Mouse (Mus musculus) intestine, postnatal 0 days (tissue): ENCODE measurements around the gene Tgfb1. TPM values are rescaled to one million over a fixed set of nuclear protein-coding genes. Genes with fewer than 3 reads are reported as not detected.

Source experiments
- ATAC-seq: fragments of 200-750 bp; cut with Nextera tagmentation; 2 replicates; pipeline ENCODE4 v1.8.0; 2017; ENCODE audit warnings: mild to moderate bottlenecking, moderate TSS enrichment, moderate library complexity
- H3K27ac ChIP-seq: fragments of 300-500 bp; sonication (generic); 2 replicates; pipeline ENCODE4 v1.5.1; 2014; ENCODE audit warnings: mild to moderate bottlenecking, low read depth, low read length, moderate library complexity
- H3K27me3 ChIP-seq: fragments of 300-500 bp; sonication (generic); replicated peaks from 2 replicates; pipeline ENCODE4 v1.6.1; 2014; ENCODE audit warnings: low read length, mixed read lengths; ENCODE audit not compliant: control insufficient read depth, insufficient read depth
- H3K36me3 ChIP-seq: fragments of 300-500 bp; sonication (generic); 2 replicates; pipeline ENCODE4 v1.6.1; 2014; ENCODE audit warnings: mild to moderate bottlenecking, moderate library complexity; ENCODE audit not compliant: control insufficient read depth, insufficient read depth
- H3K4me1 ChIP-seq: fragments of 300-500 bp; sonication (generic); replicated peaks from 2 replicates; pipeline ENCODE4 v1.6.1; 2014; ENCODE audit warnings: antibody characterized with exemption, low read length, mixed read lengths; ENCODE audit not compliant: control insufficient read depth, insufficient read depth
- H3K4me2 ChIP-seq: fragments of 300-500 bp; sonication (generic); replicated peaks from 2 replicates; pipeline ENCODE4 v1.6.1; 2014; ENCODE audit warnings: low read depth, mild to moderate bottlenecking, moderate library complexity
- H3K4me3 ChIP-seq: fragments of 300-500 bp; sonication (generic); 2 replicates; pipeline ENCODE4 v1.5.1; 2014; ENCODE audit warnings: low read depth, low read length
- H3K9ac ChIP-seq: fragments of 300-500 bp; sonication (generic); 2 replicates; pipeline ENCODE4 v1.6.1; 2014; ENCODE audit warnings: mild to moderate bottlenecking, low read depth, low read length
- H3K9me3 ChIP-seq: fragments of 300-500 bp; sonication (generic); 2 replicates; pipeline ENCODE4 v1.6.1; 2016; ENCODE audit warnings: mixed run types; ENCODE audit not compliant: control insufficient read depth
- CTCF ChIP-seq: sonication (generic); IDR thresholded peaks from 2 replicates; pipeline ENCODE4 v1.5.1; 2016; ENCODE audit warnings: low read depth, mild to moderate bottlenecking, control low read depth, antibody characterized with exemption, moderate library complexity
- WGBS: fragments of 180-500 bp; shearing (Covaris S2); extraction: QIAGEN DNeasy Blood & Tissue Kit; methylation state at CpG from one replicate; pipeline ENCODE4 v1.1.7; 2014; 5-methylcytosine and 5-hydroxymethylcytosine counted together
- polyA plus RNA-seq: library from polyadenylated mRNA; unstranded; fragments of >200 nt; fragmentation: Nextera tagmentation; extraction: Ambion mirVana; gene quantifications from 2 replicates; pipeline ENCODE4 v1.2.1, GENCODE M21; 2015

Gene Tgfb1
- polyA plus RNA-seq, 1 experiment from 2014 or later = 1.7 TPM

DNA sequence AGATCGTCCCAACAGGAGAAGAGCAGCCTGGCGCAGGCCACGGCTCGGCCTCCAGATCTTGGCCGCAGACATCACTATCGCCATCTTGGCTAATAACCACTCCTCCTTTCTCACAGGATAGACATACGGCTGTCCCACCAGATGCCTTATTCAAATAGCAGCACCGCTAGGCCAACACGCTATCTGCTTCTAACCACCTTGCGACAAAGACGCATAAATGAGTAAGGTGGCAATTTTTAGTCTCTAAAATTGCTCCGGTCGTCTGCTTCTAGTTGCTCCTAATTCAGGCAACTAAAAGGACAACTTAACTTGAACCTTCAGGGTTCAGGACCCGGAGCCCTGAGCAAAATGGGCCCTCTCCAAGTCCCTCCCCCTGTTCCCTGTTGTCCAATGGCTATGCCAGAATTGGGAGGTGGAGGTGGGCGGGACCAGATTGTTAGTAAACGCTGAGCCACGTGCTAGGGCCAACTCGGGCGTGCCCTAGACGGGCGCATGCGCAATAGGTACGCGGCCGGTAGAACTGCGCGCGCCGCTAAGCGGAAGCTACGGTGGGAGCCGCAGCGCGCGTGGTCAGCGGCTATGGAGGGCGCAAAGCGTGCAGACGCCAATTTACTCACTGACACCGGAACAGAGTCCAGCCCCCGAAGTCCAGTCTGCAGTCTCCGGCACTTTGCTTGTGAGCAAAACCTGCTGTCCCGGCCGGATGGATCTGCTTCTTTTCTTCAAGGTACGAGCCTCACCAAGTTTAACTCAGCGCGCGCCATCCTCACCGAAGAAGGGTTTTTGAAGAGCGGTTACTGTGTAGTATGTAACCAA lies 27.9 kb upstream of the Tgfb1 start, which contains the start of the genes Bckdha and Exosc5:
TSS of gene Bckdha (minus strand) at position 325 of the 816 bp plus-strand sequence.
TSS of gene Exosc5 (plus strand) at position 508 of the 816 bp plus-strand sequence.
- Histone ChIP-seq H3K9ac (peak within 1 kb of the TSS; percentile 77), H3K27me3 (no peaks in the 10 kb centered on the region), H3K9me3 (no peaks in the 10 kb centered on the region), H3K27ac (peak within 1 kb of the TSS; percentile 58), H3K4me1 (no peaks in the 10 kb centered on the region; the same call in 1 of the 2 replicates), H3K4me3 (peak within 1 kb of the TSS; percentile 78), H3K36me3 (peaks cover 8% of the 10 kb centered on the region; the same call in 1 of the 2 replicates), H3K4me2 (peak within 1 kb of the TSS; percentile 85)
- under 1% methylated on average over 50 of the region's 50 CpGs for WGBS
- no peak; the same call in 1 of the 2 replicates for TF ChIP-seq CTCF
- ATAC-seq = peak; percentile 98

DNA sequence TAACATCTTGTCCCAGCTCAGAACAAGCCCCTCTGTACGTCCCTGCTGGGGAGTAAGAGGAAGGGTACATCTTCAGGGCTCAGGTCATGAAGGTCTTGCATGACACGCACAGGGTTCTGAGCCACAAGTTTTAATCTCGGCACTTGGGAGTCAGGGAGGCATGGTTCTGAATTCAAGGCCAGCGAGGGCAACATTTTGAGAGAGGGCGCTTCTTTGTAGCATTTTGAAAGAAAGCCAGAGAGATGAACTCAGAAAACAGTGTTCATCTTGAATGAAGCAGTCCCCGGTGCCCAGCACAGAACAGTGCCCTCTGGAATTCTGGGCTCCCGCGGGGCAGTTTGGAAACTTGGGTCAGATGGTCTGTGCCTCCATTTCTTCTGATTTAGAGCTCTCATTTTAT lies 20.4 kb upstream of the Tgfb1 start:
- Histone ChIP-seq H3K36me3 (peaks cover 52% of the 10 kb centered on the region; the same call in 1 of the 2 replicates), H3K9ac (no peak overlapping the region), H3K27ac (no peak overlapping the region), H3K9me3 (no peaks in the 10 kb centered on the region), H3K4me1 (no peaks in the 10 kb centered on the region), H3K4me2 (no peak overlapping the region), H3K4me3 (no peak overlapping the region), H3K27me3 (no peaks in the 10 kb centered on the region)
- WGBS = 95% methylated on average over 8 of the region's 8 CpGs
- TF ChIP-seq CTCF = no peak
- no peak for ATAC-seq

DNA sequence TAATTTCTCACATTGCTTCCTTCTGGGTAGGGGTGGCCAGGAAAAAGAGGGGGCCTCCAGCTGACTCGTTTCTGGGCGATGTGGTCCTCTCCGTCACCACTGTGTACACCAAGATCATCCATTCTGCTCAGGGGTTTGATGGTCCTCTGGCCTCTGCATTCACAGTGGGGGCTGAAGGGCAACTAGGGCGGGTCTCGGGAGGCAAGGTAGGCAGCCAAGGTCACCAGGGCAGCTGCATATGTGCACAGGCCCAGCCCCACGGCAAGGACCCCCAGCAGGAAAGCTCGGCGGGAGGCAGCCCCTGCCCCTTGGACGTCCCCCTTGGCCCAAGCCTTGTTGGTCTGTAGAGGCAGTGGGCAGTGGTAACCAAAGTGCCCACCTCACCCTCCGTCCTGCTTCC lies 17.6 kb upstream of the Tgfb1 start:
- ATAC-seq = no peak
- H3K36me3 ChIP-seq = peaks cover 41% of the 10 kb centered on the region; the same call in 1 of the 2 replicates
- H3K4me1 ChIP-seq = no peaks in the 10 kb centered on the region
- WGBS = 82% methylated on average over 10 of the region's 10 CpGs
- no peak for TF ChIP-seq CTCF
- no peak overlapping the region for H3K4me2 ChIP-seq
- H3K9ac ChIP-seq = no peak overlapping the region
- H3K9me3 ChIP-seq = no peaks in the 10 kb centered on the region
- H3K4me3 ChIP-seq = no peak overlapping the region
- no peak overlapping the region for H3K27ac ChIP-seq
- H3K27me3 ChIP-seq = peaks cover under 1% of the 10 kb centered on the region

DNA sequence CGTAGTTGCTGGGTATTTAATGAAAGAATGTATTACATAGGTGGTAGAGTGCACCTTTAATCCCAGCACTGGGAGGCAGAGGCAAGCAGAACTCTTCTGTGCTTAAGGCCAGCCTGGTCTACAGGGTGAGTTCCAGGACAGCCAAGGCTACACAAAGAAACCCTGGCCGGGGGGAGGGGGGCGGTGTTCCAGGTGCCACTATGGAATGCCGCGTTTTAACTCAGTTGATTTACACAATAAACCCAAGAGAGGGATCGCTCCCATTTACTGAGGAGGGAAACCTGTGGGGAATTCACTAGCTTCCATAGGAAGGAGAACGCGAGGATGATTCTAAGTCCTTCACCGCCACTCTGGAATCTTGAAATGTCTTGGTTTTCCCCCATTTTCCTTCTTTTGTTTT lies 17.2 kb upstream of the Tgfb1 start:
- TF ChIP-seq CTCF = no peak
- 81% methylated on average over 9 of the region's 9 CpGs for WGBS

DNA sequence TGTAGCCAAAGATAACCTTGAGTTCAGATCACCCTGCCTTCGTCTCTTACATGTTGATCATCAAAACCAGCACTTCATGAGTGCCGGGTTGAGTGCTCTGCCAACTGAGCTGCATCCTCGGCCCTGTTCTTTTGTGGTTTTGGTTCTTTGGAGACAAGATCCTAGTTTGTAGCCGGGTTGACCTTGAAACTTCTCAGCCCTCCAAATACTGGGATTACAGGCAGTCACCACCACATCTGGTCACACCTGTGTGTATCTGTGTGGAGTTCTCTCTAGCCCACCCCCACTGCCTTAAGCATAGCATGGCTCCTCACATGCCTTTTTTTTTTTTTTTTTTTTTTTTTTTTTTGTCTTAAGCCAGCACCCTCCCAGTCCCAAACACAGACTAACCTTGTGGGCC lies 16.7 kb upstream of the Tgfb1 start:
- ATAC-seq = no peak
- H3K4me2 ChIP-seq = no peak overlapping the region
- TF ChIP-seq CTCF = no peak
- peaks cover 33% of the 10 kb centered on the region; the same call in 1 of the 2 replicates for H3K36me3 ChIP-seq
- 0 out of 2 replicates have a peak, but pooled peaks cover 3% of the 10 kb centered on the region for H3K4me1 ChIP-seq
- H3K9me3 ChIP-seq = no peaks in the 10 kb centered on the region
- H3K4me3 ChIP-seq = no peak overlapping the region
- H3K27ac ChIP-seq = no peak overlapping the region
- peaks cover 9% of the 10 kb centered on the region for H3K27me3 ChIP-seq
- WGBS = 91% methylated on average over 4 of the region's 4 CpGs
- H3K9ac ChIP-seq = no peak overlapping the region

More for the DNA sequence above, 17.2 kb upstream of the Tgfb1 start:
- no peak overlapping the region for H3K4me3 ChIP-seq
- peaks cover 5% of the 10 kb centered on the region for H3K27me3 ChIP-seq
- no peak overlapping the region for H3K4me2 ChIP-seq
- no peaks in the 10 kb centered on the region for H3K4me1 ChIP-seq
- peaks cover 36% of the 10 kb centered on the region; the same call in 1 of the 2 replicates for H3K36me3 ChIP-seq
- H3K9ac ChIP-seq = no peak overlapping the region
- ATAC-seq = no peak
- H3K27ac ChIP-seq = no peak overlapping the region
- no peaks in the 10 kb centered on the region for H3K9me3 ChIP-seq

DNA sequence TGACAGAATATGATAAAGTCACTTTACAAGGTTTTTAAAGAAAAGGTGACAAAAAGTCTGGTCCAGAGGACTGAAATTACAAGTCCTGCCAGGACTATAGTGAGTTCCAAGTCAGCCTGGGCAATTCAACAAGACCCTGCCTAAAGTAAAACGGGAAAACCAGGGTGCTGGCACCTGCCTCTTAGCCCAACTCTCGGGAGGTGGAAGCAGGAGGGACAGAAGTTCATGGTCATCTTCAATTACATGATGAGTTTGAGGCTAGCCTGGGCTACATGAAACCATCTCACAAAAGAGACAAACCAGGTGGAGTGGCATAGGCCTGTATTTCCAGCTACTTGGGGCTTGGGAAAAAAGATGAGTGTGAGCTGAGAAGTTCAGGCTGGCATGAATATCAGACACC lies 15.1 kb upstream of the Tgfb1 start:
- H3K9ac ChIP-seq = no peak overlapping the region
- WGBS = 62% methylated on average over 2 of the region's 2 CpGs
- no peak for TF ChIP-seq CTCF
- ATAC-seq = no peak
- H3K9me3 ChIP-seq = no peaks in the 10 kb centered on the region
- H3K4me3 ChIP-seq = no peak overlapping the region
- H3K4me2 ChIP-seq = no peak overlapping the region
- H3K36me3 ChIP-seq = peaks cover 21% of the 10 kb centered on the region; the same call in 1 of the 2 replicates
- peaks cover 19% of the 10 kb centered on the region for H3K27me3 ChIP-seq
- 0 out of 2 replicates have a peak, but pooled peaks cover 3% of the 10 kb centered on the region for H3K4me1 ChIP-seq
- no peak overlapping the region for H3K27ac ChIP-seq
